Mouse (Mus musculus) heart, postnatal 0 days (tissue): ENCODE data around the gene Dusp28.

Experiments used
- CTCF ChIP-seq: IDR thresholded peaks from 2 replicates; pipeline ENCODE4 v1.5.1; 2016; ENCODE audit warnings: antibody characterized with exemption, control low read depth, low read depth
- EP300 ChIP-seq: IDR thresholded peaks from 2 replicates; pipeline ENCODE4 v1.6.1; 2016; ENCODE audit warnings: antibody characterized with exemption, low read depth

DNA sequence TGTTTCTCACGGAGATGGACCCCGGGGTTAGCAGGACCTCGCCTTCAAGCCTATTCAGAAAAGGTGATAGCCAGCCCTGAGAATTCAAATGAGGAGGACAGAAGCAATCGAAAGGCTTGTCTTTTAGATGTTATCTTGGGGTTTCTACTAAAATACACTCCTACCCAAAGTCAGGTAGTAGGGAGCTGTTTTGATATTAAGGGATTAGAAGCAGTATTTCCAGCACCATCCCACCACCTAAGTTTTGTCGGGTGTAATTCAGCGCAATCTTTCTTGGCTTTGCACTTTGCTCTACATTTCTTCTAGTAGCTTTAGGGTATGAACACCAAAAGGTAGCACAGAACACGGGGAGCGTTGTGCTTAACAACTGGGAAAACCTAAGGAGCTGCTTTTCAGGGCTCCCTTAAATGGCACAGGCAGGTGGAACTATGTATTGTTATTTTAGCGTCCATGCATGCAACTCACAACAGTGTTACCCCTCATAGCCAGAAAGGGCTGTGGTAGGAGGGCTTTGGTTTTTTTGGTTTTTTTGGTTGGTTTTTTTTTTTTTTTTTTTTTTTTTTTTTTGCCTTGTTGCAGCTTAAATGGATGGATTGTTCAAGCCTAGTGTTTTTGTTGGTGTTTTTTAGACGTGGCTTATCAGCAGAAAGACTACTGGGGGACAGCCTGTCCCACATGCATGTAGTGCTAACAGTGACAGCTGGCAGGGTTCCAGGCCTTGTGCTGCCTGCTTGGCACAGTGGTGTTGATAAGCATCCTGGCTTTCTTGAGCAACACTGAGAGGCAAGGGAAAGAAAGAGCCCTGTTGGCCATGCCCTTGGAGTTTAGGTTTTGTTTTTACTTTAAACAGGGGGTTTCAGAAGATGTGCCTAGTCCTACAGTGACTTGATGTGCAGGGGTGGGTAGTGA, 28.5 kb downstream of the Dusp28 start:
- TF ChIP-seq CTCF (no peak), EP300 (no peak)
